Mouse (Mus musculus): ENCODE data around the gene Olfr181. TPM values are rescaled to one million over a fixed set of nuclear protein-coding genes. Genes with fewer than 3 reads are reported as not detected.

The Olfr181 gene
- not detected in 2 replicates for polyA plus RNA-seq (2014; fragmentation: Nextera tagmentation; extraction: Ambion mirVana)

DNA sequence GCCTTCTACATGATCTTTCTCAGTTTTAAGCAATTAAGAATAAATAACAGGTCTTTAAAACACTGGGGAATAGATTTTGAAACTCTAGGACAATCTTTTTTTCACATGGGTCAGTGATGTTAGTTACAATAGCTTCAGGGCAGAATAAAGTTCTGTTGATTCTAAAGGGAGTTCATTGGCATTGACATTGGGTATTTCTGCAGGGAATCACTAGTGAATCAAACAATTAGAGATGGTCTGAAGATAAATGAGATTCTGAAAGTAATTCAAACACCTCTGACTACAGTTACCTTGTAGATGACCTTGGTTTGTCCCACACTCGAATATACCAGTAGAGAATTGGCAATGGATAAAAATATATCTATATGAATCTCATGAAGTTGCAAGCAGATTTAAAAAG lies at the start of gene Olfr181:
Gene Olfr181, minus strand, starts transcription at position 101 of the 400 bp plus-strand sequence.
- no peaks in the 10 kb centered on the region for H3K36me3 ChIP-seq (ENCODE audit: insufficient read depth)
- no peaks in the 10 kb centered on the region for H3K4me1 ChIP-seq (ENCODE audit: insufficient read depth)
- WGBS, result 31% methylated on average over 1 of the region's 1 CpGs
- no peaks in the 10 kb centered on the region for H3K9me3 ChIP-seq (ENCODE audit: low read depth, low read length)
- no peak for DNase-seq
- no peak for TF ChIP-seq CTCF (IDR thresholded peaks at IDR 0.05; ENCODE audit: low read depth)
- H3K4me2 ChIP-seq, result no peak within 1 kb of the TSS
- ATAC-seq (ENCODE audit: insufficient read depth), result no peak
- no peak within 1 kb of the TSS for H3K27ac ChIP-seq (ENCODE audit: low read depth)
- H3K9ac ChIP-seq, result no peak within 1 kb of the TSS
- no peaks in the 10 kb centered on the region for H3K27me3 ChIP-seq (ENCODE audit: insufficient read depth, low read length)
- no peak within 1 kb of the TSS for H3K4me3 ChIP-seq (ENCODE audit: low read depth, low read length)

DNA sequence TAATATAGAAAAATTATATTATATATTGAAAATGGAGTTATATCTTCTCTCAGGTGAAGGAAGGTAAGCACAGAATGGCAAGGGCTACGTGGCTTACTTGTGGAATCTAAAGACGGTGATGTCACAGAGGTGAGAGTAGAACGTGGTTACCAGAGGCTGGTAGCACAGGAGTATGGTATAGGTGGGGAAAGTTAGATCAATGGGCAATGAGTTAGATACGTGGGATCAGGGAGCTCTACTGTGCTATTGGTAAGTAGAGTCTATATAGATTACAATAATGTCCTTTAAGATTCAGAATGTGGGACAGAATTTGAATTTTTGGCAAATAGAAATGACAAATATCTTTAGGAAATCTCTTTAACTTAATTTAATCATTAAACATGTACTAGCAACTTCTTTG lies 737 bp upstream of the Olfr181 start, which contains the start of gene Olfr180:
Gene Olfr180, minus strand, starts transcription at position 101 of the 400 bp plus-strand sequence.
- H3K36me3 ChIP-seq (ENCODE audit: insufficient read depth), result no peaks in the 10 kb centered on the region
- H3K4me3 ChIP-seq (ENCODE audit: low read depth, low read length), result no peak within 1 kb of the TSS
- DNase-seq, result no peak
- TF ChIP-seq CTCF (IDR thresholded peaks at IDR 0.05; ENCODE audit: low read depth), result no peak
- H3K27me3 ChIP-seq (ENCODE audit: insufficient read depth, low read length), result no peaks in the 10 kb centered on the region
- no peaks in the 10 kb centered on the region for H3K9me3 ChIP-seq (ENCODE audit: low read depth, low read length)
- WGBS, result 72% methylated on average over 4 of the region's 4 CpGs
- no peak within 1 kb of the TSS for H3K27ac ChIP-seq (ENCODE audit: low read depth)
- H3K4me2 ChIP-seq, result no peak within 1 kb of the TSS
- no peak for ATAC-seq (ENCODE audit: insufficient read depth)
- no peaks in the 10 kb centered on the region for H3K4me1 ChIP-seq (ENCODE audit: insufficient read depth)
- H3K9ac ChIP-seq, result no peak within 1 kb of the TSS

GRCm38 (mm10) chr16:58891963-58892362 lies 36.6 kb downstream of the Olfr181 start, which contains the start of gene Olfr178:
TSS of gene Olfr178 (minus strand) at chr16:58892063.
- H3K9ac ChIP-seq, result no peak within 1 kb of the TSS
- no peak within 1 kb of the TSS for H3K4me2 ChIP-seq
- H3K9me3 ChIP-seq (ENCODE audit: low read depth, low read length), result no peaks in the 10 kb centered on the region
- H3K4me3 ChIP-seq (ENCODE audit: low read depth, low read length), result no peak within 1 kb of the TSS
- no peaks in the 10 kb centered on the region for H3K4me1 ChIP-seq (ENCODE audit: insufficient read depth)
- ATAC-seq (ENCODE audit: insufficient read depth) (no peak), DNase-seq (no peak)
- no peaks in the 10 kb centered on the region for H3K27me3 ChIP-seq (ENCODE audit: insufficient read depth, low read length)
- H3K36me3 ChIP-seq (ENCODE audit: insufficient read depth), result no peaks in the 10 kb centered on the region
- H3K27ac ChIP-seq (ENCODE audit: low read depth), result no peak within 1 kb of the TSS
- no peak for TF ChIP-seq CTCF (IDR thresholded peaks at IDR 0.05; ENCODE audit: low read depth)
- 81% methylated on average over 3 of the region's 3 CpGs for WGBS

- Histone ChIP-seq H3K9ac (no peak overlapping the region), H3K4me1 (ENCODE audit: insufficient read depth) (no peaks in the 10 kb centered on the region), H3K27ac (ENCODE audit: low read depth) (no peak overlapping the region), H3K9me3 (ENCODE audit: low read depth, low read length) (no peaks in the 10 kb centered on the region), H3K4me3 (ENCODE audit: low read depth, low read length) (no peak overlapping the region), H3K36me3 (ENCODE audit: insufficient read depth) (no peaks in the 10 kb centered on the region), H3K4me2 (no peak overlapping the region), H3K27me3 (ENCODE audit: insufficient read depth, low read length) (no peaks in the 10 kb centered on the region)
- no peak for TF ChIP-seq CTCF (IDR thresholded peaks at IDR 0.05; ENCODE audit: low read depth)
- WGBS, result 93% methylated on average over 2 of the region's 2 CpGs
- no peak for ATAC-seq (ENCODE audit: insufficient read depth)
- no peak for DNase-seq
These were observed 44.1 kb downstream of the Olfr181 start for GRCm38 (mm10) chr16:58884416-58884815.

Other genes starting within 250 kb of the Olfr181 start
- gene Gpr15, start 209.7 kb downstream of the Olfr181 start, polyA plus RNA-seq (2014; fragmentation: Nextera tagmentation; extraction: Ambion mirVana), result 0.11 TPM in 1 of 2 replicates, not detected in the other
- 127 and 128 TPM in 2 replicates for gene Cldnd1, start 200.8 kb downstream of the Olfr181 start, polyA plus RNA-seq (2014; fragmentation: Nextera tagmentation; extraction: Ambion mirVana)
- gene Olfr172, start 165.6 kb downstream of the Olfr181 start, polyA plus RNA-seq (2014; fragmentation: Nextera tagmentation; extraction: Ambion mirVana), result not detected in 2 replicates
- gene Olfr173, start 128.5 kb downstream of the Olfr181 start, polyA plus RNA-seq (2014; fragmentation: Nextera tagmentation; extraction: Ambion mirVana), result not detected in 2 replicates
- not detected in 2 replicates for gene Olfr175-ps1, start 102.0 kb downstream of the Olfr181 start, polyA plus RNA-seq (2014; fragmentation: Nextera tagmentation; extraction: Ambion mirVana)
- not detected in 2 replicates for gene Olfr177, start 54.0 kb downstream of the Olfr181 start, polyA plus RNA-seq (2014; fragmentation: Nextera tagmentation; extraction: Ambion mirVana)
- gene Olfr178, start 36.7 kb downstream of the Olfr181 start, polyA plus RNA-seq (2014; fragmentation: Nextera tagmentation; extraction: Ambion mirVana), result not detected in 2 replicates
- not detected in 2 replicates for gene Olfr180, start 637 bp upstream of the Olfr181 start, polyA plus RNA-seq (2014; fragmentation: Nextera tagmentation; extraction: Ambion mirVana)
- gene Olfr183, start 66.6 kb upstream of the Olfr181 start, polyA plus RNA-seq (2014; fragmentation: Nextera tagmentation; extraction: Ambion mirVana), result not detected in 2 replicates
- not detected in 2 replicates for gene Olfr186, start 101.5 kb upstream of the Olfr181 start, polyA plus RNA-seq (2014; fragmentation: Nextera tagmentation; extraction: Ambion mirVana)
- gene Olfr187, start 111.0 kb upstream of the Olfr181 start, polyA plus RNA-seq (2014; fragmentation: Nextera tagmentation; extraction: Ambion mirVana), result not detected in 2 replicates
- not detected in 2 replicates for gene Olfr190, start 149.2 kb upstream of the Olfr181 start, polyA plus RNA-seq (2014; fragmentation: Nextera tagmentation; extraction: Ambion mirVana)
- gene Olfr191, start 161.1 kb upstream of the Olfr181 start, polyA plus RNA-seq (2014; fragmentation: Nextera tagmentation; extraction: Ambion mirVana), result not detected in 2 replicates
- gene Olfr193, start 183.1 kb upstream of the Olfr181 start, polyA plus RNA-seq (2014; fragmentation: Nextera tagmentation; extraction: Ambion mirVana), result not detected in 2 replicates
- gene Olfr194, start 192.3 kb upstream of the Olfr181 start, polyA plus RNA-seq (2014; fragmentation: Nextera tagmentation; extraction: Ambion mirVana), result not detected in 2 replicates
- not detected in 2 replicates for gene Olfr195, start 218.3 kb upstream of the Olfr181 start, polyA plus RNA-seq (2014; fragmentation: Nextera tagmentation; extraction: Ambion mirVana)
- not detected in 2 replicates for gene Olfr196, start 241.7 kb upstream of the Olfr181 start, polyA plus RNA-seq (2014; fragmentation: Nextera tagmentation; extraction: Ambion mirVana)